Mouse (Mus musculus): ENCODE data around the gene Gpr22. TPM values are rescaled to one million over a fixed set of nuclear protein-coding genes. Genes with fewer than 3 reads are reported as not detected.

The Gpr22 gene
- polyA plus RNA-seq, 1 experiment from 2014 or later, result 0.06 TPM

- Histone ChIP-seq H3K4me2 (no peak overlapping the region), H3K4me3 (replicated peaks) (no peak overlapping the region), H3K27me3 (no peaks in the 10 kb centered on the region), H3K4me1 (replicated peaks) (no peaks in the 10 kb centered on the region), H3K9ac (no peak overlapping the region), H3K36me3 (no peaks in the 10 kb centered on the region), H3K9me3 (replicated peaks) (no peaks in the 10 kb centered on the region), H3K27ac (no peak overlapping the region)
- no peak for ATAC-seq (ENCODE audit: low read depth)
- DNase-seq, result no peak
- WGBS (ENCODE audit: insufficient replicate concordance), result 80% methylated on average over 3 of the region's 3 CpGs
Observed at GRCm38 (mm10) chr12:31714070-31714469, 323 bp upstream of the Gpr22 start.

- H3K9me3 ChIP-seq (replicated peaks), result no peaks in the 10 kb centered on the region
- 75% methylated on average over 4 of the region's 4 CpGs for WGBS (ENCODE audit: insufficient replicate concordance)
- no peak overlapping the region for H3K4me2 ChIP-seq
- no peak overlapping the region for H3K4me3 ChIP-seq (replicated peaks)
- no peaks in the 10 kb centered on the region for H3K4me1 ChIP-seq (replicated peaks)
- H3K36me3 ChIP-seq, result no peaks in the 10 kb centered on the region
- H3K9ac ChIP-seq, result no peak overlapping the region
- ATAC-seq (ENCODE audit: low read depth), result no peak
- no peak overlapping the region for H3K27ac ChIP-seq
- DNase-seq, result no peak
- no peaks in the 10 kb centered on the region for H3K27me3 ChIP-seq
Observed at GRCm38 (mm10) chr12:31712727-31713126, 1.0 kb downstream of the Gpr22 start.

- 36% methylated on average over 5 of the region's 5 CpGs for WGBS (ENCODE audit: insufficient replicate concordance)
- ATAC-seq (ENCODE audit: low read depth) (no peak), DNase-seq (no peak)
- Histone ChIP-seq H3K4me3 (replicated peaks) (no peak overlapping the region), H3K9me3 (replicated peaks) (no peaks in the 10 kb centered on the region), H3K9ac (no peak overlapping the region), H3K36me3 (no peaks in the 10 kb centered on the region), H3K27ac (no peak overlapping the region), H3K27me3 (no peaks in the 10 kb centered on the region), H3K4me1 (replicated peaks) (no peaks in the 10 kb centered on the region), H3K4me2 (no peak overlapping the region)
Observed at GRCm38 (mm10) chr12:31712233-31712632, 1.5 kb downstream of the Gpr22 start.

- Histone ChIP-seq H3K4me3 (replicated peaks) (no peak overlapping the region), H3K4me2 (no peak overlapping the region), H3K36me3 (no peaks in the 10 kb centered on the region), H3K4me1 (replicated peaks) (no peaks in the 10 kb centered on the region), H3K27me3 (no peaks in the 10 kb centered on the region), H3K27ac (no peak overlapping the region), H3K9me3 (replicated peaks) (no peaks in the 10 kb centered on the region), H3K9ac (no peak overlapping the region)
- 82% methylated on average over 6 of the region's 6 CpGs for WGBS (ENCODE audit: insufficient replicate concordance)
- ATAC-seq (ENCODE audit: low read depth), result no peak
- DNase-seq, result no peak
Observed at GRCm38 (mm10) chr12:31709665-31710064, 4.1 kb downstream of the Gpr22 start.

GRCm38 (mm10) chr12:31707531-31707930 is 6.2 kb downstream of the Gpr22 start:
- H3K9me3 ChIP-seq (replicated peaks), result no peaks in the 10 kb centered on the region
- H3K27me3 ChIP-seq, result no peaks in the 10 kb centered on the region
- no peak overlapping the region for H3K4me2 ChIP-seq
- H3K4me1 ChIP-seq (replicated peaks), result no peaks in the 10 kb centered on the region
- H3K4me3 ChIP-seq (replicated peaks), result no peak overlapping the region
- no peak for DNase-seq
- H3K9ac ChIP-seq, result no peak overlapping the region
- no peak for ATAC-seq (ENCODE audit: low read depth)
- 57% methylated on average over 1 of the region's 1 CpGs for WGBS (ENCODE audit: insufficient replicate concordance)
- no peak overlapping the region for H3K27ac ChIP-seq
- no peaks in the 10 kb centered on the region for H3K36me3 ChIP-seq

- Histone ChIP-seq H3K9ac (no peak overlapping the region), H3K27ac (no peak overlapping the region), H3K27me3 (no peaks in the 10 kb centered on the region), H3K9me3 (replicated peaks) (no peaks in the 10 kb centered on the region), H3K4me2 (no peak overlapping the region), H3K4me1 (replicated peaks) (no peaks in the 10 kb centered on the region), H3K36me3 (no peaks in the 10 kb centered on the region), H3K4me3 (replicated peaks) (no peak overlapping the region)
- DNase-seq, result no peak
- 63% methylated on average over 2 of the region's 2 CpGs for WGBS (ENCODE audit: insufficient replicate concordance)
- ATAC-seq (ENCODE audit: low read depth), result no peak
Observed at GRCm38 (mm10) chr12:31706168-31706567, 7.6 kb downstream of the Gpr22 start.

- H3K4me1 ChIP-seq (replicated peaks), result no peaks in the 10 kb centered on the region
- no peaks in the 10 kb centered on the region for H3K9me3 ChIP-seq (replicated peaks)
- 65% methylated on average over 6 of the region's 6 CpGs for WGBS (ENCODE audit: insufficient replicate concordance)
- H3K4me2 ChIP-seq, result no peak overlapping the region
- H3K36me3 ChIP-seq, result no peaks in the 10 kb centered on the region
- no peak overlapping the region for H3K4me3 ChIP-seq (replicated peaks)
- H3K27me3 ChIP-seq, result no peaks in the 10 kb centered on the region
- no peak for ATAC-seq (ENCODE audit: low read depth)
- H3K9ac ChIP-seq, result no peak overlapping the region
- H3K27ac ChIP-seq, result no peak overlapping the region
- no peak for DNase-seq
Observed at GRCm38 (mm10) chr12:31703904-31704303, 9.8 kb downstream of the Gpr22 start.

GRCm38 (mm10) chr12:31701411-31701810 is 12.3 kb downstream of the Gpr22 start:
- WGBS (ENCODE audit: insufficient replicate concordance), result 83% methylated on average over 5 of the region's 5 CpGs
- Histone ChIP-seq H3K9ac (no peak overlapping the region), H3K36me3 (peaks cover 7% of the 10 kb centered on the region; the same call in 1 of the 2 replicates), H3K27me3 (no peaks in the 10 kb centered on the region), H3K4me3 (replicated peaks) (no peak overlapping the region), H3K27ac (no peak overlapping the region), H3K4me2 (no peak overlapping the region), H3K4me1 (replicated peaks) (no peaks in the 10 kb centered on the region), H3K9me3 (replicated peaks) (no peaks in the 10 kb centered on the region)
- ATAC-seq (ENCODE audit: low read depth), result no peak
- no peak for DNase-seq

GRCm38 (mm10) chr12:31700623-31701347 is 13.0 kb downstream of the Gpr22 start:
- Histone ChIP-seq H3K27me3 (no peaks in the 10 kb centered on the region), H3K4me3 (replicated peaks) (no peak overlapping the region), H3K27ac (no peak overlapping the region), H3K9ac (no peak overlapping the region), H3K4me2 (no peak overlapping the region), H3K4me1 (replicated peaks) (no peaks in the 10 kb centered on the region), H3K36me3 (peaks cover 7% of the 10 kb centered on the region; the same call in 1 of the 2 replicates), H3K9me3 (replicated peaks) (no peaks in the 10 kb centered on the region)
- DNase-seq (no peak), ATAC-seq (ENCODE audit: low read depth) (no peak)
- 82% methylated on average over 5 of the region's 5 CpGs for WGBS (ENCODE audit: insufficient replicate concordance)

- Histone ChIP-seq H3K9ac (no peak overlapping the region), H3K27me3 (no peaks in the 10 kb centered on the region), H3K9me3 (replicated peaks) (no peaks in the 10 kb centered on the region), H3K4me1 (replicated peaks) (peaks cover 6% of the 10 kb centered on the region; the same call in 1 of the 2 replicates), H3K4me2 (no peak overlapping the region), H3K36me3 (peaks cover 7% of the 10 kb centered on the region; the same call in 1 of the 2 replicates), H3K4me3 (replicated peaks) (no peak overlapping the region), H3K27ac (no peak overlapping the region)
- ATAC-seq (ENCODE audit: low read depth) (no peak), DNase-seq (no peak)
- WGBS (ENCODE audit: insufficient replicate concordance), result 88% methylated on average over 1 of the region's 1 CpGs
Observed at GRCm38 (mm10) chr12:31693278-31693677, 20.5 kb downstream of the Gpr22 start.

- no peak overlapping the region for H3K4me3 ChIP-seq (replicated peaks)
- H3K4me2 ChIP-seq, result no peak overlapping the region
- 81% methylated on average over 3 of the region's 3 CpGs for WGBS (ENCODE audit: insufficient replicate concordance)
- H3K36me3 ChIP-seq, result no peaks in the 10 kb centered on the region
- no peaks in the 10 kb centered on the region for H3K9me3 ChIP-seq (replicated peaks)
- DNase-seq (no peak), ATAC-seq (ENCODE audit: low read depth) (no peak)
- H3K4me1 ChIP-seq (replicated peaks), result no peaks in the 10 kb centered on the region
- no peaks in the 10 kb centered on the region for H3K27me3 ChIP-seq
- H3K9ac ChIP-seq, result no peak overlapping the region
- no peak overlapping the region for H3K27ac ChIP-seq
Observed at GRCm38 (mm10) chr12:31686679-31687078, 27.1 kb downstream of the Gpr22 start.

GRCm38 (mm10) chr12:31667187-31667586 is 46.6 kb downstream of the Gpr22 start:
- no peak overlapping the region for H3K4me2 ChIP-seq
- no peaks in the 10 kb centered on the region for H3K27me3 ChIP-seq
- peaks cover 24% of the 10 kb centered on the region for H3K36me3 ChIP-seq
- WGBS (ENCODE audit: insufficient replicate concordance), result 50% methylated on average over 3 of the region's 3 CpGs
- ATAC-seq (ENCODE audit: low read depth) (0 out of 2 replicates have a peak, but pooled peaks have one; percentile 50), DNase-seq (no peak)
- H3K27ac ChIP-seq, result no peak overlapping the region
- no peaks in the 10 kb centered on the region for H3K9me3 ChIP-seq (replicated peaks)
- H3K4me1 ChIP-seq (replicated peaks), result 0 out of 2 replicates have a peak, but pooled peaks cover 6% of the 10 kb centered on the region
- no peak overlapping the region for H3K9ac ChIP-seq
- no peak overlapping the region for H3K4me3 ChIP-seq (replicated peaks)
